Mouse (Mus musculus) activated CD4-positive, CD25-positive, alpha-beta regulatory T cell, adult 4 months (primary cell): ENCODE results near the gene Ybx1. TPM values are rescaled to one million over a fixed set of nuclear protein-coding genes. Genes with fewer than 3 reads are reported as not detected.
"Not testable (repeated sequence)": the region's sequence is repeated elsewhere in the genome, so short reads cannot be mapped to it uniquely, and the experiment has no call there.

Experiments
- ATAC-seq: one replicate; pipeline ENCODE4 v1.8.0; 2017
- polyA plus RNA-seq, 2 experiments: library from polyadenylated mRNA; unstranded; fragments of 100-300 nt; shearing (Covaris generic); gene quantifications; one replicate each; pipeline ENCODE4 v1.2.1; 2017

Gene Ybx1
- polyA plus RNA-seq: 100 to 1,000 TPM; 172 to 180 TPM

DNA sequence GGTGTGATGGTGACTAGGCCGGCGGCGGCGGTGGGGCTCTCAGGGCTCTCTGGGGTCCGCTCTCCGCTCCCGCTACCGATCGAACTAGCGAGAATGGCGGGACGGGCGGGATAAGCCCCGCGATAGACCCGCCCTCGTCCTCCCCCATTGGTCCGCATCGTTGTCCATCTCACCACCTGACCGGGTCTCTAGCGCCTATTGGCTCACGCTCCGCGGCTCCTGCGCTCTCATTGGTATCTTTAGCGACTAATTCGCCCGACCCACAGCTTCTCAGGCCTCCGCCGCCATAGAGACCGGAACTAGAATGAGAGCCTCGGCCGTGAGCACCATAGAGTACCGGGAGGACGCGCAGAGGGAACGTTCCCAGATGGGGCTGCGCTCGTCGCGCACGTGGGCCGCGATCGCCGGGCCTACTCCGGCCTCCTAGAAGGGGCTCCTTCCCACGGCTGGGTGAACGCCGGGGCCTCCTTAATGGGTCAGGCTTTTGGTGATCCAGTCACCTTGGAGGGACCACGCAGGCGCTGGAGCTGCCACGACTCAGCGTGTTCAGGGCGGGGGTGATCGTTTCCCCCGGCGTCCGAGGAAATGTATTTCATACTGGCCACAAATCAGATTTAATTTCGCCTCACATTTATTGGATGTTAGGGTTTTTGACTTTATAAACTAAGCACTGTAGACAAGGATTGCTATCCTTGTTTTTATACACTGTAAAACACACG lies at the start of gene Ybx1:
Ybx1 (minus strand) TSS at position 190 of the 719 bp plus-strand sequence.
- peak; percentile 98 for ATAC-seq

DNA sequence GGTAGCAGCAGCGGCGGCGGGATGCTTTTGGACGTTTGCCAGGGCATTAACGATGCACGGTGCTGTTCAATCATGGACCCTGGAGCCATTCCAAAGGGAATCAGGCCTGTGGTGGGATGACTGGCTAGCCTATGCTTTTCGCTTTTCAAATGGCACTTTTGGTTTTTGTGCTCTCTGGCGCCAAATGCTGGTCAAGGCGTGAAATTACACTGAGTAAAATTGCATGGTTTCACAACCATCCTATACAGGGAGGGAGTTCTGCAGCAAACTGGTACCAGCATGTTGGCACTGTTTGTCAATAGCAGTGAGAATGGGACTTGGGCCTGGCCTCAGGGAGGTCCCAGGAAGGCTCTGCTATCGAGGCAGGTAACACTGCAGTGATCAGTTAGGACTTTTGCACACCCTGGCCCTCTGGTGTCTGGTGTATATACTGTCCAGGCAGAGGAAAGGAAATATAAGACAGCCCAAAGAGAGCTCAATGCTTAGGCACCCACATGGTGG lies 44.5 kb upstream of the Ybx1 start:
- peak; percentile 69 for ATAC-seq

DNA sequence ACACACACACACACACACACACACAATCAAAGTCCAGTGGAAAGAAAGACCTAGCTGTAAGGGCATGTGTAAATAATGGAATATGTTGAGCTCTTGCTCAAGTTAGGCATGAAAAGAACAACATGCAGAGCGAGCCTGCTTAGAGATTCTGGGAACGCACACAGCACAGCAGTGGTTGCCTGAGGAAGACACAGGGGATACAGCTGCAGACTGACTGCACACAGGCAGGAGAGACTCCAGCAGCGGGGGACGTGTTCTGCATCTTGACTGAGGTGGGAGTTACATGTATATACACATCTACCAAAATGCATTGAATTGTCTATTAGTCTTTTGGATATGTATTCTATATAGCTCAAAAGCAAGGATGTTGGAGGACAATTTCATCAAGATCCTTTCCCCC lies 44.0 kb upstream of the Ybx1 start:
- ATAC-seq: no peak

DNA sequence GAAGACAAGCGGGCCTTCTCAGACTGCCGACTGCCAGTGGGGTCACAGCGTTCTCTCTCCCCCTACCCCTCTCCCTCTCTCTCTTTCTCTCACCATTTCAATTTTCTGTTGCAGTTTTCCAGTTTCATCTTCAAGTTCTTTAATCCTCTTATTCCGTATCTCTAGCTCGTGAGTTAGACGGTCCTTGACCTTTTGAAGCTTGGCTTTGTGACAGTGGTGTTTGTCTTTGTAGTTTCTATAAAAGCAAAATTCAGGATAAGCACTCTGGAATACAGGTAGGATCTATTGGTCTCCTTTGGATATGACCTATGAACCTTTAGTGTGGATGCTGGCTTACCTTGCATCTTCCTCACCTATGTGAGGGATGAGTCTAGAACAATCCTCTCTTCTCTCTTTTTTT lies 39.1 kb upstream of the Ybx1 start:
- no peak for ATAC-seq

DNA sequence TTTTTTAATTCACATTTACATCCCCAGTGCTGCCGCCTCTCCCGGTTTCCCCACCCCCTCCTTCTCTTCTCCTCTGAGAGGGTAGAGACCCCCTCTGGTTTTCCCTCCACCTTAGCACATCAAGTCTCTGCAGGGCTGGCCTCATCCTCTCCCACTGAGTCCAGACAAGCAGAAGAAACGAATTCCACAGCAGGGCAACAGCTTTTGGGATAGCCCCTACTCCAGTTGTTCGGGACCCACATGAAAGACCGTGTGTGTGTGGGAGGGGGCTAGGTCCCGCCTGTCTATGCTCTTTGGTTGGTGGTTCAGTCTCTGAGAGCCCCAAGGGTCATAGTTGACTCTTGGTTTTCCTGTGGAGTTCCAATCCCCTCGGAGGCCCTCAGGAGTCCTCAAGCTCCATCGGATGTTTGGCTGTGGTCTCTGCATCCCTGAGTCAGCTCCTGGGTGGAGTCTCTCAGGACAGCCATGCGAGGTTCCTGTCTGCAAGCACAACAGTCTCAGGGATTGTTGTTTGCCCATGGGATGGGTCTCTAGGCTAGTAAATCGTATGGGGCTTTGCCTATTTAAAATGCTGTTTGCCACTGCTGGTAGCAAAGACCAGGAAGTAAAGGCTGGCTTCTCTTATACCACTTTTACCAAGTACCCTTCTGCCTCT lies 26.6 kb upstream of the Ybx1 start:
- ATAC-seq: no peak

DNA sequence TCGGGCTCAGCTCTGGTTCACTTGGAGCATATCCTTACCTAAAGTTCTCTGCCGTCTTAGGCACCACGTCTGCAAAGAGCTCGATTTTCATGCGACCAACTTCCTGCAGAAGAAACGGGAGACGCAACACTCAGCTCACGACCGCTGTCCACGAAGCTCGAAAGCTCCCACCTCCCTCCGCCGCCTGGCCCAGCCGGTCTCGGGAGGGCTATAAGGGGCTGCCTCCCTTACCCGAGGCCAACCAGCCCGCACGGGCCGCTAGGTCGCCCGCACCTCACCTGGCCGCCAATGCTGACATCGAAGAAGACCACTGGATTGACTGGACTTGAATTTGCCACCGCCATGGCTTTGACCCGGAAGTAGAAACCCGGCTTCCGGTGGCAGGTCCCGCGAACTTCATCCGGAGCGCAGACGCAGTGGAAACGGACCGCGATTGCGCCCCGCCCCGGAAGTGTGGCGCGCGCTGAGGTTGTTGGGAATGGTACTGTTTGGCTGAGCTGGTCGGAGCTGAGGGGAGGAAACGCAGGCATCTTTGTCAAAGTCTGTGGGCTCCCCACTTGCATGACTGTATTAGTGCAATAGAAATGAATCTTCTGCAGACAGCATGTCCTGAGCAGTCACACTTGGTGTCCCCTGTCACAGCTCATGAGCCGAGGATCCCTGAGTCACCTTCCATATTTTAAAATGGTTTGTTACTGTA lies 25.9 kb upstream of the Ybx1 start, which contains the start of gene Ppih:
Ppih (minus strand) TSS at position 416 of the 700 bp plus-strand sequence.
- peak; percentile 99 for ATAC-seq

DNA sequence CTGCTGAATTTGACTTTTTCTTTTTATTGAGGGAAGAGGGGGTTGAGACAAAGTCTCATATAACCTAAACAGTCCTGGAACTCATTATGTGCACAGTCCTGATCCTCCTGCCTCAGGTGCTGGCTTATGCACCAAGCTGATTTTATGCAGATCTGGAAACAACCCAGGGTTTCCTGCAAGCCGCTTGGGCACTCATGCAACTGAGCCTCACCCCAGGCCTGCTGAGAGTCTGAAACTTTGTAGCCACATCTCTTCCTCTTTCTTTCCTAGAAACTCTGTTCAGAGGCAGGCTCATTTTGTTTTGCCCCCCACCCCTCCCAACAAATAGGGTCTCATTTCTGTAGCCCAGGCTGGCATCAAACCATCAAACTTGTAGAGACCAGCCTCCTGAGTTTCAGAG lies 19.4 kb upstream of the Ybx1 start:
- no peak for ATAC-seq

DNA sequence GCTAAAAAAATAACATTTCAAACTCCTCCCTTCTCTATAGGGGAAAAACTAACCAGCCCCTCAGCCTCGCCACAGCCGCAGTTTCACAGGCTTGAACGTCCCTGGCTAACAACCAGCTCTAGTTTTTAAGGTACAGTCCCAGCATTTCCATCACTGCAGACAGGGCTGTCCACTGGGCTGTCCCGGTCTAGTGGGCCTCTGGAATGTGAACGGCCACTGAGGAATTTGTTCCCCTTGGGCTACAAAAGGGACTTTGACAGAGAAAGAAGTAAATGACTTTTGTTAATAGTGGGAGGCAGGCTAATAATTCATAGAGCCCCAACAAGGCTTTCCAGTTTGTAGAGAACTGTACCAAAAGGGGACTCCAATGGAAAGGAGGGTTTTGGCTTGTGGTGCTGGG lies 11.0 kb upstream of the Ybx1 start:
- ATAC-seq: no peak

DNA sequence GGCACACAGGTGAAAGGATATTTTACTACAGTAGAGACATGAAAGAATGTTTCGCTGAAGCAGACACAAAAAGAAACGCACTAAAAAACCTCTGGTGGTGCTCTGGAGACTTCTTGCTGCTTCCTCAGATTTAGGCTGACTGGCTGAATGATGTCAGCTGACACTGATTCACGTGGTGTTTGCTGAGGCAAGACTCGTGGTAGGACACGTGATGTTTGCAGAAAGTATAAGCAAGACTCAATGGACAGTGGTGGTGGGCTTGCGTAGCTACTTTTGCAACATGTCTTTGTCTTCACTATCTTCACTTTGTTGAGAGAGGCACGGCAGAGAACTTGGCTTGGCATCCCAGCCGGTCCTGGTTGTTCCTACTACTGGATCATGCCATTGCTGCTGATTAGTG lies 8.9 kb upstream of the Ybx1 start:
- no peak for ATAC-seq

DNA sequence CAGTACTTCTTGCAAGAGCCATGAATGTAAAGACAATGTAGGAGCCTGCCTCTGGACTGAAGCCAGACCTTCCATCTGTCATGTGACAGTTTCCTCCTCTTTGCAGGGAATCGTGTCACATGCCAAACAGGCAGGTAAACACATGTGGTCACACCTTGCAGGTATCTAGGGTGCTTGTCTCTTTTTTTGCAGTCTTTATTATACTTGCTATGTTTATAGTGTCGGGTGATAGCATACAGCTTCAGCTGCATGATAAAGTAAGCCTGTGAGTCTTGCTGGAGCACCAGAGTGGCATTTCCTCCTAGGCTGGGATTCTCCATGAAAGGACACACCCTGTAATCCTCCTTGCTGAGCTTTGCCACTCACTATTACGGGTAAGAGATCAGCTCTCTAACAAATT lies 7.4 kb upstream of the Ybx1 start:
- no peak for ATAC-seq

DNA sequence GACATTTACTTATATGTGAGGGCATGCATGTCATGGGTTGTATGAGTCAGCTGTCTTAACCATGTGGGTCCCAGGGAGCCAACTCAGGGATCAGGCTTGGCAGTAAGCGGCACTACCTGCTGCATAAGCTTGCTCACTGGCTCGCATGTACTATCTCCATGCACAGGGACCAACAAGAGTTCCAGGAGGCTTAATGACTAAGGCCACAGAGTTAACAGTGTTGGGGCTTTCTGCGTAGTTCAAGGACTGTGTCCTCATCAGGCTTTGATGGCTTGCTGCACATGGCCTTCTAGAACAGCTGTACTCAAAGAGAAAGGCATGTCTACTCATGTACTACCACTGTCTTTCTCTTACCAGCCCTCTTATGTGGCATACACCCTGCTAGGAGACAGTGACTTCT lies 6.4 kb upstream of the Ybx1 start:
- ATAC-seq: no peak

DNA sequence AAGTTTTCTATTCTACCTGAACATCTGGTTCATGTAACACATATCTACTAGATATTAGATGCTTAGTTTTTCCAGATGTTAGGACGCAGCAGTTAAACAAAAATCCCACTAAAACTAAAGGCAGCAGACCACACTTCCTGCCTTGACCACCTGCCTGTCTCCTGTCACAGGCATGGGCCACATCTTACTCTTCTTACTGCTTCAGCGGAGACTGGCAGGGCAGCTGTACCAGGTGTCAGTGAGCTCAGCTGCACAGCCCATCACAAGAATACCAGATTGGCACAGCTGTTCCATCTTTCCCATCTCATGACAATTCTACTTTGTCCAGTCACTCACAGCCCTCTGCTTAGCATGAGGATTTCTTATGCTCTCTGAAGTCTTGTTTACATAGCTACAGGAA lies 3.0 kb upstream of the Ybx1 start:
- ATAC-seq: no peak

DNA sequence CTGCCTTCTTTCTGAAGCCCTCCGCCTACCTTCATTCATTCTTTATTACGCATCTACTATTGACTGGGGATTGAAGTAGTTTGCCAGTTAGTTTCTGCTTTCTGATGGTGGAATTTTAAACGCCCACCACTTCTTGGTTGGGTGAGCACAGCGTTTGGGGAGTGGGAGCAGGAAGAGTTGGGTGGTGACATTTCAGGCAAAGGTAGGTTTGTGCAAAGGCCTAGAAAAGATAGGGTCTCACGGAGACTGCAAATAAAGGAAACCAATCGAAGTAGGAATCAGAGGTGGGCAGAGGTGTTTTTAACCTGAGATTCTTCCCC lies 690 bp upstream of the Ybx1 start:
- ATAC-seq: no peak

DNA sequence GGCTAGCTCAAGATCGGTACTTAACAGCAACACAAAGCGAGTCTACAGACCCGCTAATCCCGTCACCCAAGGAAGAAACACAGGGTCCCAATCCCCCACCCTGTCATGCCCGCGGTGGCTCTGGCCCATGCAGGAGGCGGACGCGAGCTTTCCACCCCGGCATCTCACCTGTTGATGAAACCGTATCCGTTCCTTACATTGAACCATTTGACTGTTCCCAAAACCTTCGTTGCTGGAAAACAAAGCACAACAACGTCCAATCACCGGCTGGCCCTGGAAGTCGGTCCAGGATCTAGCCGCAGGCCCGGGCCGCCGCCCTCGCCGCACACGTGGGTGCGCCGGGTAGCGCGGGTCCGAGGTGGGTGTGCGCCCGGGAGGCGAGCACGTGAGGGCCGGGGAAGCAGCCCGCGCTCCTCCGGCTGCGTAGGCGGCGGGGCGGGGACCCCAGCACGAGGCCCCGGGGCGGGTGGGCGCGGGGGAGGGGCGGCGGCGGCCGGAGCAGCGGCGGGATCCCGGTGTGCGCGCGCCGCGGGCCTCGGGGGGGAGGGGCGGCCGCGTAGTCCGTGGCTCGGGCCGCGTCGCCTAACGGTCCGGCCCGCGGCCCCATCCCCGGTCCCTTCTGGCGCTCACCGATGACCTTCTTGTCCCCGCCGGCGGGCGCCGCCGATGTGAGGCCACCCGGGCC lies 688 bp downstream of the Ybx1 start:
- ATAC-seq: no peak

DNA sequence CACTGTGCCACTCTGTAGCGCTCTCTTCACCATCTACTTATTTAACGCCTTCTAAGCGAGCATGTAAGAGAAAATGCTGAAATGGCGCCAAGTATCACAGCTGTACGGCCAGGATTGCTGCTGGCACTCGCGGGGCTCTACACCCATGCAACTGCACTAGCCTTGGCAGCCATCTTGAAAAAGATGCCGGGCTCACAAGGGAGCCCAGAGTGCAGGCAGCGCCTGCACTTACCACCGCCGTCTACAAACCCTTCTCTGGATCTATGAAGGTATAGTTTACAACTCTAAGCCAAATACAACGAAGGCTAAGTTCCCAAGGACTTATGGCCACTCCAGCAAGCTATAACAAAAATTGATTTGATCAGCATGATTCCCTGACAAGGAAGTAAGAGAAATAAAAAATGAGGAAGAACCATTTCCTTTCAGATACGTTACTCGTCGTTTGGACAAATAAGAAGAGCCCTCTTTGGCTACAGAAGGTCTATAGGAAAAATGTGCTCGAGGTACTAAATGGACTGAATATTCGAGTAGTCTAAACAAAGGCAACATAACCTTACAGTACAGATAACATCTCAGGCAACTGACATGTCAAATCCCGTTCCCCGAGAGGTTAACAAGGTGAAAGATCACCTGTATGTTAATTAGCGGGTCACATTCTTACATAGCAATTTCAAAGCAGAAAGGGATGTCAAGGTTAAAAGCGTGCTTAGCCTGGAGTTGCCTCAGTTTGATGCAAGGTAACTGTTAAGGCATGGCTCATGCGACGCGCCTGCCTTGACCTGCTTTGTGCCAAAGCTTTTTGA lies 1.4 kb downstream of the Ybx1 start:
- no peak for ATAC-seq

DNA sequence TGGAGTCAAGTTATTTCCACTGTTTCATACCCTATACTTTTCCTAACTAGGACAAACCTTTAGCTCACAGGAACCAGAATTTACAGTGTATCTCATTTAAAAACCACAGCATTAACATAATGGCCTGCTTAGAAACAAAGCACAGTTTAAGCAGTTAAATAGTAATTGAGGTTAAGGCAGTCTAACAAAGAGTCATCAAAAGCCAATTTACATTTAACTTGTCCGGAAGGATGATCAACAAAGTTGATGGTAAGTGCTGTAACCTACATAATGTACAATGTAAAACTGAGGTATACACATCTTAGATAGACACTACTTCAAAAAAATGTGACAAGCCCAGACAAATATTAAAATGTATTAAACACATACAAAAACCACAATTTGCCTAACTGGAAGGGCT lies 2.5 kb downstream of the Ybx1 start:
- ATAC-seq: no peak

DNA sequence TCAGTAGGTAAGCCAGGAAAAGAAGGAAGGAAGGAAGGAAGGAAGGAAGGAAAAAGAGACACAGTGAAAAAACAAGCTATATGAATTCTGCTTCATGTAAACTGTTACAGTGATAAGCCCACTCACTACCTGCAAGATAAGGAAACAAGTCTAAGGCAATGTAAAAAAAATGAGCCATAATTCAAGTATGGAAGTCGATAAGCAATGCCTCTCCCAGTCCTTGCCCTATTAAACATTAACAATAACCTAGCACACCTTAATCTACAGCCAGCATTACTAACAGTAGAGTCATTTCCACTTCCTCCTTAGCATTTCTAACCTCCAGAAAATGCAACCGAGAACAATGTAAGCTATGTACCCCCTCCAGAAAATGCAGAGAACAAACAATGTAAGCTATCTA lies 9.1 kb downstream of the Ybx1 start:
- ATAC-seq: no peak

DNA sequence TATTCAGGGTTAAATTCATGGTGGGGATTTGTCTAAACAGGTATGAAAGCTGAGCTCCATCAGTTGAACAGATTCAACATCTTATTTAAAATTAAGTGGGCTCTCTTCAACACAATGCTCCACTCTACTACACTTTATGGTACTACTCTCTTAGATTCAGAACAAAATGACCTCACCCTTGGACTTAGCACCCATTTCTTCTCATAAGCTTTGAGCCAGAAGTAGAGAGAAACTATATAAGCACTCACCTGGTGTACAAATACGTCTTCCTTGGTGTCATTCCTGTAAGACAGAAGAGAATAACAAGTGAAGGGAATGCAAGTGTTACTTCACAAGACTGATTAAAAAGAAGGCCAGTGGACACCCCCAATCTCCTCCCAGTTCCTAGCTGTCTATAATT lies 9.5 kb downstream of the Ybx1 start:
- no peak for ATAC-seq

DNA sequence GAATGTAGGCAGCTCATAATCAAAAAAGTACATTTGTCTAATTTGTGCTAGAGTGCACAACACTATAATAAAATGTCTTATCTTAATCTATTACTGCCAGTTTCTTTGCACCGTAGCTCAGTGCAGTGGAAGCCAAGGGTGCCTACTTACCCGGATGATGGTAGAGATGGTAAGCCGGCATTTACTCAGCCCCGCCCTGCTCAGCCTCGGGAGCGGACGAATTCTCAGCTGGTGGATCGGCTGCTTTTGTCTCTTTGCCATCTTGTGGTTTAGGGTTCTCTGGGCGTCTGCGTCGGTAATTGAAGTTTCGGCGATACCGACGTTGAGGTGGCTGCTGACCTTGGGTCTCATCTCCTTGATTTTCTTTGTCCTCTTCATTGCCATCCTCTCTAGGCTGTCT lies 15.6 kb downstream of the Ybx1 start:
- not testable (repeated sequence) for ATAC-seq

DNA sequence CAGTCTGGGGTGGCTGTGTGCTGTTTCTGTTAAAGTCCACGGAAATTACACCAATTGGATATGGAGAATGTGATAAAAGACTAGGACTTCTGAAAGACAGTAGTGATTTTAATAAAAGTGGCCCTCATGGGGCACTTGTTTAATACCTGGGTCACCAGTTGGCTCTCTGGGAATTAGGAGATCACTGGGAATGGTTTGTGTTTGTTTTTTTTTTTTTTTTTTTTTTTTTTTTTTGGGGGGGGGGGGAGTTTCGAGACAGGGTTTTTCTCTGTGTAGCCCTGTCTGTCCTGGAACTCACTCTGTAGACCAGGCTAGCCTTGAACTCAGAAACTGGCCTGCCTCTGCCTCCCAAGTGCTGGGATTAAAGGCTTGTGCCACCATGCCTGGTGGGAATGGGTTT lies 18.7 kb downstream of the Ybx1 start:
- ATAC-seq: no peak

DNA sequence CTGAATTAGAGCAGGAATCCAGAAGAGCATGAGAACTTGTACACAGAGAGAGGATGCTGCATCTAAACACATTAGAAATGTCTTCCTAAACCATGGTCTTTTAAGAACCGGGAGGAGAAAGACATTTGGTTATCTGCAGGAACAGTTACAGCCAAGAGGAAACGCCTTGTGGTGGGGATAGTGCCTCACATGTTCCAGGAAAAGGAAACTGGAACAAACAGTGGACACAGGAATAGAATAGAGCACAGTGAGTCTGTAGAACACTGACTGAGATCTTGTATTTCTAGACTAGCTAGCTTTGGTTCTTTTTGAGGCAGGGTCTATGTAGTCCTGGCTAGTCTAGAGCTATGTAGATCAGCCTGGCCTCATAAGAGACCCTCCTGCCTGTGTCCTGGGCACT lies 19.2 kb downstream of the Ybx1 start:
- no peak for ATAC-seq

DNA sequence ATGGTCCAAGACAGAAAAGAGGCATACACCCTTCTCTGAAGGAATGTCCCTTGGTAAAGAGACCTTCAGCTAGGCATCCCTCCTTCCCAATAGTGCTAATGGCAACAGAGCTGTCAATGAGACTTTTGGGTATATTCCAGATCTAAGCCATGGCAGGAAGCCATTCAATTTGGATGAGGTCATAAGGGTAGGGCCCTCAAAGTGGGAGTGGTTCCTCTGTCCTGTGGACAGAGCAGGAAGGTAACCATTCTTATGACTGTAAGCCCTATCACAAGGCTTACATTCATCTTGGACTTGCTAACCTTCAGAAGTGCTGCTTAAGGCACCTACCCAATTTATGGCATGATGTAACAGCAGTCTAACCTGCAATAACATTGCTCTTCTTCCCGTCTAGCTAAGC lies 19.8 kb downstream of the Ybx1 start:
- no peak for ATAC-seq
